Mouse (Mus musculus) brain, embryonic 14.5 days (tissue): Measurements from ENCODE around the gene Ddo.

ENCODE experiments used
- CTCF ChIP-seq: fragments of 200-500 bp; IDR thresholded peaks from 2 replicates; pipeline ENCODE4 v1.5.1; 2012; ENCODE audit warnings: inconsistent platforms, mild to moderate bottlenecking, moderate library complexity, borderline replicate concordance; ENCODE audit not compliant: insufficient read depth, insufficient read length; ENCODE audit errors: extremely low read depth
- POLR2A ChIP-seq: fragments of 200-500 bp; IDR thresholded peaks from 2 replicates; pipeline ENCODE4 v1.6.1; 2012; ENCODE audit warnings: mild to moderate bottlenecking, inconsistent platforms, borderline replicate concordance; ENCODE audit not compliant: poor library complexity, insufficient read depth, insufficient read length, severe bottlenecking; ENCODE audit errors: extremely low read depth

DNA sequence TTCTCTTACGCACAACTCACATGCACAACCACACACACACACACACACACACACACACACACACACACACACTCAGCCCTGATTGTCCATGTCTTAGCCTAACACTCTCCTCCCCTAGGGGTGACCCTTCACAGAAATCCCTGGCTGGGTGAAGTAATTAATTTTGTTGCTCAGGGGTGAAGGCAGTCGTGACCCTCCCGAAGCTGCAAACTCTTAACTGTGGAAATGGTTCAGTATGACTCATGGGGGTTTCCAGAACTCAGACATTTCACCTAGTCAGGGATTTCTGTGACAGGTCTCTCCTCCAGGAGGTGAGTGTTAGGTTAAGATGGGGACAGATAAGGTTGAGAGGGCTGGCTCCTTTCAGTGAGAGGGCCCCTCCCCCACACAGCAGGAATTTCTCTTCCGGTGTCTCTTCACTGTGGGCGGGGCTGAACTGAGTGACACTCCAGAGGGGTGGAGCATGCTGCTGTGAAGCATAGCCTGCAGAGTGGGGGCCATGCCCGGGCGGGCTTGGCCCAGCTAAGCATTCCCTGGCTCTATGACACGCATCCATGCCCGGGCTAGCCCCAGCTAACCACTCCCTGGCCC, 83.3 kb downstream of the Ddo start:
- TF ChIP-seq CTCF, result no peak
- TF ChIP-seq POLR2A, result no peak
